Mouse (Mus musculus): ENCODE data around the gene Ralbp1. TPM values are rescaled to one million over a fixed set of nuclear protein-coding genes. Genes with fewer than 3 reads are reported as not detected.

The Ralbp1 gene
- polyA plus RNA-seq (2021; fragmentation: Nextera tagmentation): 75.8 and 81.0 TPM in 2 replicates
- long read RNA-seq, experiment 1, partial matches to known transcripts: 61 of 73 reads
- long read RNA-seq, experiment 1, other reads (novel, unspliced or antisense): 11 of 73 reads
- long read RNA-seq, experiment 2, transcript Ralbp1-201 (10 exons, 3,811 nt): major isoform, 52 of 107 reads
- long read RNA-seq, experiment 2, partial matches to known transcripts: 41 of 107 reads
- long read RNA-seq, experiment 2, other reads (novel, unspliced or antisense): 10 of 107 reads

DNA sequence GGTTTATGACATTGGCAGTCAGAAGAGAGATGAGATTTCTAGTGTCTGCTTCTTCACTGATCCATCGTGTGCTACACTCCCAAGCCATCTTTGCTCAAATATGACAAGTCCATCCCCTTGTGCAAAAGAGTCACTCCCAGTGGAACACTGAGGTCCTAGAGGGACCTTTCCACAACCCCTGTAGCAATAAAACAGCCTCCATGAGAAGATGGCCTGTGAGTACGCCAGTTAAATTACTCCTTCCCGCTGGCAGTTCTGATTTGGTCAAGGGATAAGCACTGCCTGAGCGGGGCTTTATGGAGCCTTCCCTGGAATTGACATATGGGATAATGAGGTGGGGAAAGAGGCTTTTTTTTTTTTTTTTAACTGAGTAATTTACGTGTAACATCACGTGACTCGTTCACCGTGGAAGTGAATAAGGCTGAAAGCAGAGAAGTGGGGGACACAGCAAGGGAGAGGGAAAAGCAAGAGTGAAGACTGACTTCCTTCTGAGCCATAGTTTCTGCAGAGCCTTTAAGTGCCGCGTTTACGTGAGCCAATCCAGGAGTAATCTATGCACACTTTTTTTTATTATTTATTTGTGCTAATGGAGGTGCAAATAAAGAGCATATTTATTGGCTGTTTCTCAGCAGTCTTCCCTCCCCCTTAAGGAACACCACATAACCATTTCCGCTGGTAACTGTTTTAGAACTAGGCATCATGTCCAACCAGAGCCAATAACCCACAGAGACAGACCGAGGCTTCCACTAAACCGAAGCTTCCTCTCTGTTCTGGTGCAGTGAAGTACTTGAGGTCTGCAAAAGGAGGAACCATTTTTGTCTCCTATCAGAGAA lies at the start of gene Ralbp1:
Ralbp1 (minus strand) TSS at position 102 of the 833 bp plus-strand sequence.

Other genes with a start within 250 kb of the Ralbp1 start
- not detected in 2 replicates for gene Txndc2, start 243.6 kb downstream of the Ralbp1 start, polyA plus RNA-seq (2021; fragmentation: Nextera tagmentation)
- gene Rab31, start 113.0 kb downstream of the Ralbp1 start, polyA plus RNA-seq (2021; fragmentation: Nextera tagmentation): 103 and 130 TPM in 2 replicates
- gene Ppp4r1, start 103.2 kb downstream of the Ralbp1 start, polyA plus RNA-seq (2021; fragmentation: Nextera tagmentation): 4.2 and 5.4 TPM in 2 replicates
- gene Twsg1, start 65.4 kb upstream of the Ralbp1 start, polyA plus RNA-seq (2021; fragmentation: Nextera tagmentation): 10.2 and 11.1 TPM in 2 replicates
- 83.5 and 90.8 TPM in 2 replicates for gene Ankrd12, start 191.3 kb upstream of the Ralbp1 start, polyA plus RNA-seq (2021; fragmentation: Nextera tagmentation)
- 434 and 479 TPM in 2 replicates for gene Ndufv2, start 215.8 kb upstream of the Ralbp1 start, polyA plus RNA-seq (2021; fragmentation: Nextera tagmentation)
- gene Washc1, start 225.7 kb upstream of the Ralbp1 start, polyA plus RNA-seq (2021; fragmentation: Nextera tagmentation): 4.9 TPM in 2 replicates
- gene Ddx11, start 237.7 kb upstream of the Ralbp1 start, polyA plus RNA-seq (2021; fragmentation: Nextera tagmentation): 0.16 and 0.29 TPM in 2 replicates

Measured in layer of hippocampus, adult 6 months (tissue).